Mouse (Mus musculus): ENCODE data around the gene 6430531B16Rik.

DNA sequence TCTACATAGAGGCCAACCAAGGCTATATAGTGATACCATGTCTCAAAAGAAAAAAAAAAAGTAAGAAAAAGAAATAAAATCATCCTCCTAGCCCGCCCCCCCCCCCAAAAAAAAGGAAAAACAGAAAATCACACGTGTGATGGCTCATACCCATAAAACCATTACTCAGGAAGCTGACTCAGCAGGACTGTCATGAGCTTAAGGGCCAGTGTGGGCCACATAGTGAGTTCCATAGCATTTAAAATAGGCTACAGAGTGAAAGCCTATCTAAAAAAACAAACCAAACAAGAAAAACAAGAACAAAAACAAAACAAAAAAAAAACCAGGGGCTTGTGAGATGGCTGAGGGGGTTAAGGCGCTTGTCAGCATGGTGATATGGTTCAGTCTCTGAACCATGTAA, 2.2 kb upstream of the 6430531B16Rik start:
- no peak for TF ChIP-seq CTCF (IDR thresholded peaks at IDR 0.05)
- no peak for TF ChIP-seq POLR2A (IDR thresholded peaks at IDR 0.05; ENCODE audit: insufficient read depth, low read depth, low read length)
